Mouse (Mus musculus): ENCODE measurements around the gene Bicral. TPM values are rescaled to one million over a fixed set of nuclear protein-coding genes. Genes with fewer than 3 reads are reported as not detected.

The Bicral gene
- 10.0 TPM for polyA plus RNA-seq (2014; fragmentation: Illumina TruSeq; extraction: RNeasy Lipid Tissue Mini Kit (QIAGEN cat#74804); ENCODE audit: low read depth, low replicate concordance)

DNA sequence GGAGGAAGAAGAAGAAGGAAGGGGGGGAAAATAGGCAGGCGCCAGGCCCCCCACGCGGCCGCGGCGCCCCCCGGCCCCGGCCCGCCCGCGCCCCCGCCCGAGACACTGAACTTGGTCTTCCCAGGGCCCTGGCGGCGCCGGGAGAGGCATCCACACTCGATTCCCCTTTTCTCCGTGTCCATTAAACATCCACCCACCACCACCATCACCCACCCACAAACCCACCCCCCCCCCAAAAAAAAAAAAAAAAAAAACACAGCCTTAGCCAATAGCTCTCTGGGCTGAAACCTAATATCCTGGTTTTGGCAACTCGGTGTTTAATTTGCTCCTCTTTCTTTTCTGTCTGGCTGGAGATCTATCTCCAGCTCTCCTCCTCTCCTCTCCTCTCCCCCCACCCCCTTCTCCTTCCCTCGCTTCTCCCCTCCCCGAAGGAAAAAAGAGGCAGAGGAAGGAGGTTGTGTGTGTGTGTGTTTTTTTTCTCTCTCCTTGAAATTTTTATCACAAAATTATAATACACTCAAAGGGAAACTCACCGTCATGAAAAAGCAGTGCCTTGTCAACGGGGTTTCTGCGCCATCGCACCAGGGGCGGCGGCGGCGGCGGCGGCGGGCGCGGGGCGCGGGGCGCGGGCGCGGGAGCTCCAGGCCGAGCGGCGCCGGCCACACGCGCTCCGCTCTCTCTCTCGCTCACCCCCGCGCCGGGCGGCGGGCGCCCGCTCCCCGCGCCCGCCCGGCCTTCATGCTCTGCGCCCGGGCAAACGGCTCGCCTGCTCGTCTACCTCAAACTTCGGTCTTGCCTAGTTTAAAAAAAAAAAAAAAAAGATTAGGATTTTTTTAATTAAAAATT, at the start of gene Bicral:
Bicral (minus strand) TSS at position 580 of the 846 bp plus-strand sequence.

DNA sequence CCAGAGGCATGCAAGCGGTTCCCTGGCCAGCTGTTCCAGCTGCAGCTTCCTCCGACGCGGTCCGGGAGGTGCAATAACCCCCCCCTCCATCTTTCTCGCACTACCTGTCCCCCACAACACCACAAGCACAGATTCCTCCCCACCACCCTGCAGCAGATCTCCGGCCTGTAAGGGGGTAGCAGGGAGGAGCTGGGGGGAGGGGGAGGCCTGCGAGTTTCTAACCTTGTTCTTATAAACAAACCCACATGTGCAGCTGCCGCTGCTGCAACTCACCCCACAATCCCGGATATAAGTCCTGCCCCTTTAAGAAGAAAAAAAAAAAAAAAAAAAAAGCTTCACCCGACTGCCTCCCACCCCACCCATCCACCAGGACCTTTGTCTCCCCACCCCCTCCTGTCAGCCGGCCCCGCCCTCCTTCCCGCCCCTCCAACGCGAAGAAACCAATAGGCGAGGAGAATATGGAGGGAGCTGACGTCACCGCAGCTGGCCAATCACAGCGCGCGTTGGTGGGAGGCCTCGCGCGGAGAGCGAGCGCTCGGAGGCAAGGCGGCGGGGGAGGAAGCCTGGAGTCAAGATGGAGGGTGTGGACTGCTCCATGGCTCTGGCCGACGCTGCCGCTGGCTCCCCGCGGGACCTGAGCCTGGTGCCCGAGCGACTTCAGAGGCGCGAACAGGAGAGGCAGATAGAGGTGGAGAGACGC, 32.0 kb upstream of the Bicral start, which contains the start of gene Tbcc:
Tbcc (plus strand) TSS at position 569 of the 700 bp plus-strand sequence.

DNA sequence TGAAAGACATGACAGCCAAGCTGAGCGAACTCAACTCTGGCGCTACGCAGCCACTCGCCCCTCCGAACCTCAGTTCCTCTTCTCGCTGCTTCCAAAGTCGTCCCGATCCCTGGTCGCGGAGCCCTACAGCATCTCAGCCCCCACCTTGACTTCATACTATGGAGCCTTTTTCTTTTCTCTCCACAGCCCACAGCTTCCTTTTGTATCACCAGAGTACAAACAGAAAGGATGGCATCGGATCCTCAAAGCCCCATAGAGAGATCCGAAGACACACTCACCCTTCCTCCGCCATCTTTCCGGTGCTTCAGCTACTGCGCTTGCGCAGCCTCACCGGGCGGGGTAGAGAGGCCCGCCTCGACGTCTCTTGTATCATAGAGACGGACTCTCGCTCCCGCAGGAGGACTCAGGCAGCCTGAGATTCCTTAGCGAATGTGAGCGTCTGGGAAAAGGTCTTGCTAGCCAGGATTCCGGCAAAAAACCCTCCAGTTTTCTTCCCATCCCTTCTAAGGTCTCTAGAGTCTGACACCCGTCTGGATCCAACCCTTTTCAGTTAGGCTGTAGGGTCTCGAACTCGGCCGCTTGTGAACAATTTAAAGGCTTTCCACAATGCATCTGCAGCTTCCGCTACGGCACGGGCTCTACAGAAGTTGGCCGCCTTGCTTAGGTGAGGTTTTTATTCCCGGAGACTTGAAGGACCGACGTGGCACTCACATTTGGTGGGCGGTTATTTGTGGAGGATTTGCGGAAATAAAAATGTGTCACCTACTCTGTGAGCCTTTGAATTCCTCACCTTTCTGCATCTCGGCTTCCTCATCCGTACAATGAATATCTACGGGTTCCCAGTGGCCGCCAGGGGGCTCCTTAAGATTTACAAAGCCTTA, 75.7 kb downstream of the Bicral start, which contains the start of gene Rpl7l1:
Rpl7l1 (minus strand) TSS at position 332 of the 881 bp plus-strand sequence.

DNA sequence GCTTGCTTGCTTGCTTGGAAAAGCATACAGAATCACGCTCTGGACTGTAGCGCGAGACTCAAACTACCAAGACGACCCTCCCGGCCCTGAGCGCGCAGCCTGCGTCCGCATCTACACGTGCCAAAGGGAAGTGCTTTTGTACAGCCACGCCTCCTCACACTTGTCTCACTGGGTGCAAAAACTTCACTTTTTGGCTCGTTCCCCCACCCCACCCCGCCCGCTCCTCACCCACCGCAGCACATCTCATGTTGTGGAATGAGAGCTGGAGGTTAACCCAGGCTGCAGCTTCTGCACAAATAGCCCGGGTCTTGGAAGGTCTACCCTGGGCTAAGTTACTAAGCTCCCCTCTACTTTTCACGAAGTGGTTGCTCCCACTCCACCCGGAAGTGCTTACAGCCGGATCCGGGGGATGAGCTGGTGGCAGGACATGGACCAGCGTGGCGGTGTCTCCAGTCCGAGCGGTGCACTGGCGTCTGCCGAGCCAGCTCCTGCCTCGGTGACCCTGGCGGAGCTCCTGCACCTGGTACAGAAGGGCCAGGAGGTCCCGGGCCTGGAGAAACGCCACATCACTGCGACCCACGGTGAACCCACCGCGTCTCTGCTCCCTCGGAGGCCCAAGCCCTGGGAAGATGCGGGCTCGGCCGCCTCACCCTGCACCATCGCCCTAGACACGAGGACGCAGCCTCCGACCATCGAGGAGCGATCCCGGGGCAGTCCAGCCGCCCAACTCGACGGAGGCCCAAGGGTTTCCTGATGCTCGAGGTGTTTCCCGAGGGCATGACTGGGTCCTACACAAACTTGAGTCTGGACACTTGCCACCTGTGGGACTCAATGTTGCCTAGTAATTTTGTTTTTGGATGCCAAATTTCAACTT, 85.6 kb downstream of the Bicral start, which contains the start of gene 2310039H08Rik:
2310039H08Rik (plus strand) TSS at position 232 of the 874 bp plus-strand sequence.

DNA sequence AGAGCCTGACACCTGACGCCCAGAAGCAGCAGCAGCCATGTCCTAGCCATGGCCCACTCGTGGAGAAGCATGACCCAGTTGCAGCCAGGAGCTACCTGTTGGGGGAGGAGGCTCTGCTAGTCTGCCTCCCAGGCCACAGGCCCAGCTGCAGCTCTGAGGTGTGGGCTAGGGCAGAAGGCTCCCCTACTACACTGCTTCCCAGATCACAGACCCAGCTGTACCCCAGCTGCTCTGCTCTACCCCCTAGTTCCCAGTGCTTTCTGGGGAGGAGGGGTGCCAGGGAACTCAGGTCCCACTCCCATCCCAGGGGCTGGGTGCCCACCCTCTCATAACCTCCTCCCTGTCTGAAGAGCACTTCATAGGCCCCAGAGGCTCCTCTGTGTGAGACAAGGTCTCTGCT, 94.7 kb downstream of the Bicral start, which contains the start of gene Ptcra:
Ptcra (minus strand) TSS at position 169 of the 400 bp plus-strand sequence.

DNA sequence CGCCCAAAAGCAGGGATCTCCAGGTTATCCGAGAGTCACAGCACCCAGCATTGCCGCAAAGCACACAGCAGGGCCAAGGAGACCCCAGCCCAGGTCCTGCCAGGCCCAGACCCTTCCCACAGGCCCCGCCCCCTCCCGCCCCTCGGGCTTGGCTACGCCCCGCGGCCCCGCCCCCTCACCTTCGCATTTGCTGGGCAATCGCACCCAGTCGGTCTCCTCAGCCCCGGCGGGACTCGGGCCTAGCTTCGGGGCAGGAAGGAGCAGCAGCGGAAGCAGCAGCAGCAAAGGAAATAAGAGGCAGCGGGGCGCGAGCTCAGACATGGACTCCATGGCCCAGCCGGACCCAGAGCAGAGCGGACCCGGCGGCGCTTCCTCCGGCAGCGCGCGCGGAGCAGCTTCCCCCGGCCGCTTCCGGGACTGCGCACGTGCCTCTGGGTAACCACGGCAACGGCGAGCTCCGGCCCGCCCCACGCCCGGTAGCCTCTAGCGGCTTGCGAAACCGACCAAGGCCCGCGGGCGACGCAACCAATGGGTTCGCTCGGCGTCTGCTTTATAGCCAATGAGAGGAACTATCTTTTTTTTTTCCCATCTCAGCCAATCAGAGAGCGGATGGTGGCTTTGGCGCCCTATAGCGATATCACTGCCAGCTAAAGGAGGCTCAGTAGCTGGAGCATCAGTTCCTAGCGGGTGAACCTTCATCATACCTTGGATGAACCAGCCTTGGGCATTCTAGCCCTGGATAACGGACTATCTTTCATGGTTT, 106.3 kb downstream of the Bicral start, which contains the start of gene Cnpy3:
Cnpy3 (minus strand) TSS at position 421 of the 763 bp plus-strand sequence.

Other genes starting within 250 kb of the Bicral start
- gene Ptk7, start 229.0 kb downstream of the Bicral start, polyA plus RNA-seq (2014; fragmentation: Illumina TruSeq; extraction: RNeasy Lipid Tissue Mini Kit (QIAGEN cat#74804); ENCODE audit: low read depth, low replicate concordance), result 0.16 TPM
- gene Klc4, start 212.5 kb downstream of the Bicral start, polyA plus RNA-seq (2014; fragmentation: Illumina TruSeq; extraction: RNeasy Lipid Tissue Mini Kit (QIAGEN cat#74804); ENCODE audit: low read depth, low replicate concordance), result 0.36 TPM
- 2.3 TPM for gene Mrpl2, start 212.3 kb downstream of the Bicral start, polyA plus RNA-seq (2014; fragmentation: Illumina TruSeq; extraction: RNeasy Lipid Tissue Mini Kit (QIAGEN cat#74804); ENCODE audit: low read depth, low replicate concordance)
- 0.12 TPM for gene Cul7, start 208.1 kb downstream of the Bicral start, polyA plus RNA-seq (2014; fragmentation: Illumina TruSeq; extraction: RNeasy Lipid Tissue Mini Kit (QIAGEN cat#74804); ENCODE audit: low read depth, low replicate concordance)
- gene Rrp36, start 184.1 kb downstream of the Bicral start, polyA plus RNA-seq (2014; fragmentation: Illumina TruSeq; extraction: RNeasy Lipid Tissue Mini Kit (QIAGEN cat#74804); ENCODE audit: low read depth, low replicate concordance), result 2.3 TPM
- 5.7 TPM for gene Mea1, start 179.7 kb downstream of the Bicral start, polyA plus RNA-seq (2014; fragmentation: Illumina TruSeq; extraction: RNeasy Lipid Tissue Mini Kit (QIAGEN cat#74804); ENCODE audit: low read depth, low replicate concordance)
- gene Klhdc3, start 177.6 kb downstream of the Bicral start, polyA plus RNA-seq (2014; fragmentation: Illumina TruSeq; extraction: RNeasy Lipid Tissue Mini Kit (QIAGEN cat#74804); ENCODE audit: low read depth, low replicate concordance), result 3.4 TPM
- gene Ppp2r5d, start 153.4 kb downstream of the Bicral start, polyA plus RNA-seq (2014; fragmentation: Illumina TruSeq; extraction: RNeasy Lipid Tissue Mini Kit (QIAGEN cat#74804); ENCODE audit: low read depth, low replicate concordance), result 6.3 TPM
- gene Pex6, start 147.0 kb downstream of the Bicral start, polyA plus RNA-seq (2014; fragmentation: Illumina TruSeq; extraction: RNeasy Lipid Tissue Mini Kit (QIAGEN cat#74804); ENCODE audit: low read depth, low replicate concordance), result 0.81 TPM
- gene Gnmt, start 129.3 kb downstream of the Bicral start, polyA plus RNA-seq (2014; fragmentation: Illumina TruSeq; extraction: RNeasy Lipid Tissue Mini Kit (QIAGEN cat#74804); ENCODE audit: low read depth, low replicate concordance), result 0.44 TPM
- gene Cnpy3, start 106.3 kb downstream of the Bicral start, polyA plus RNA-seq (2014; fragmentation: Illumina TruSeq; extraction: RNeasy Lipid Tissue Mini Kit (QIAGEN cat#74804); ENCODE audit: low read depth, low replicate concordance), result 0.65 TPM
- not detected for gene Ptcra, start 94.8 kb downstream of the Bicral start, polyA plus RNA-seq (2014; fragmentation: Illumina TruSeq; extraction: RNeasy Lipid Tissue Mini Kit (QIAGEN cat#74804); ENCODE audit: low read depth, low replicate concordance)
- 22.1 TPM for gene 2310039H08Rik, start 85.8 kb downstream of the Bicral start, polyA plus RNA-seq (2014; fragmentation: Illumina TruSeq; extraction: RNeasy Lipid Tissue Mini Kit (QIAGEN cat#74804); ENCODE audit: low read depth, low replicate concordance)
- 37.9 TPM for gene Rpl7l1, start 75.8 kb downstream of the Bicral start, polyA plus RNA-seq (2014; fragmentation: Illumina TruSeq; extraction: RNeasy Lipid Tissue Mini Kit (QIAGEN cat#74804); ENCODE audit: low read depth, low replicate concordance)
- 1.2 TPM for gene Tbcc, start 32.2 kb upstream of the Bicral start, polyA plus RNA-seq (2014; fragmentation: Illumina TruSeq; extraction: RNeasy Lipid Tissue Mini Kit (QIAGEN cat#74804); ENCODE audit: low read depth, low replicate concordance)
- not detected for gene Prph2, start 52.0 kb upstream of the Bicral start, polyA plus RNA-seq (2014; fragmentation: Illumina TruSeq; extraction: RNeasy Lipid Tissue Mini Kit (QIAGEN cat#74804); ENCODE audit: low read depth, low replicate concordance)
- gene Ubr2, start 152.1 kb upstream of the Bicral start, polyA plus RNA-seq (2014; fragmentation: Illumina TruSeq; extraction: RNeasy Lipid Tissue Mini Kit (QIAGEN cat#74804); ENCODE audit: low read depth, low replicate concordance), result 20.4 TPM